In the genomic region with DNA sequence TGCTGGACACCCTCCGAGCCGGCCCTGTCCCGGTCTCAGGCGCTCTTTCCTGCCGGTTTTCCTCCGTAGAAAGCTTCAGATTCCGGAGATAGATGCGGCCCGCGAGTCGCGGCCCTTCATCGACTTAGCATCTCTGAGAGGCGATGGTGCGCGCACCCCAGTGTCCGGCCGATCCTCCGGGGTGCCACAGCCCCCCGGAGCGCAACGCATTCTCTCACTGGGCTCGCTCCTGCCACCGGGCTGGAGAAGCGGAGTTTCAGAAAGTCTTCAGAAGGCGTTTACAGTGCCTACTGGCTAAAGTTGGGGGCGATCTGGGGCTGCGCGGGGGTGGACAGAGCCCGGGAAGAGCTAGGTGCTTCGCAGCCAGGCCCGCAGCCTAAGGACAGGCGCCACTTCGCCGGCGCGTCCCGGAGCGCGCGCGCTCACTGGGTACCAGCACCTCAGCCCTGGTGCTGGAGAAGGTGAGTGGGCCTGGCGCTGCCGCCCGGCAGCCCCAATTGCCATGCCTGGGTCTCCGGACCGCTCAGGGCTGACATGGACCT, we compare ENCODE assay signal across 9 mouse cellular contexts. TPM values are rescaled to one million over a fixed set of nuclear protein-coding genes. Genes with fewer than 3 reads are reported as not detected.
DNase-seq lines count a peak whose midpoint lies in the region; ATAC-seq and TF ChIP-seq lines count a peak whose summit lies in the region.
"Had no signal": no experiment of that assay in that cellular context is flagged by ENCODE, and none has a peak within 500 bp of the region (broad histone marks: within the 10 kb centered on the region; RNA-seq: fewer than 3 reads in every experiment).

No protein-coding gene starts in this region.

- H3K27me3 ChIP-seq in heart, embryonic 16.5 days (ENCODE audit: control insufficient read depth, insufficient read depth, low read length), result peaks cover 75% of the 10 kb centered on the region
- peaks cover 70% of the 10 kb centered on the region for H3K27me3 ChIP-seq in embryonic facial prominence, embryonic 12.5 days
- peaks cover 86% of the 10 kb centered on the region for H3K27me3 ChIP-seq in limb, embryonic 13.5 days

- H3K4me2 ChIP-seq in heart, embryonic 16.5 days (ENCODE audit: low read depth, low read length), result peak overlapping the region; percentile 70
- H3K4me2 ChIP-seq in embryonic facial prominence, embryonic 12.5 days (replicated peaks), result peak overlapping the region; percentile 100
- peak overlapping the region; percentile 99 for H3K4me2 ChIP-seq in limb, embryonic 13.5 days (replicated peaks)

- no peak for ATAC-seq in heart, embryonic 16.5 days (replicated peaks; ENCODE audit: extremely low read depth, insufficient read depth, low FRiP score)
- no peak for ATAC-seq in embryonic facial prominence, embryonic 12.5 days (ENCODE audit: insufficient number of reproducible peaks, insufficient read depth, low FRiP score, low TSS enrichment)
- no peak for ATAC-seq in limb, embryonic 13.5 days (ENCODE audit: low FRiP score, low read depth)
- ATAC-seq: Patski had no signal

- peaks cover 3% of the 10 kb centered on the region for H3K4me1 ChIP-seq in heart, embryonic 16.5 days (ENCODE audit: control insufficient read depth, insufficient read depth, low read length)
- 0 out of 4 replicates have a peak, but pooled peaks cover 0 to 2% of the 10 kb centered on the region in 2 experiments for H3K4me1 ChIP-seq in ES-E14 (ENCODE audit: control insufficient read depth in 2 of 2, insufficient read depth in 2 of 2, low read length in 2 of 2, poor library complexity in 1 of 2)
- H3K4me1 ChIP-seq in embryonic facial prominence, embryonic 12.5 days, result peaks cover 12% of the 10 kb centered on the region
- H3K4me1 ChIP-seq in limb, embryonic 13.5 days, result peaks cover 20% of the 10 kb centered on the region

- H3K9ac ChIP-seq in heart, embryonic 16.5 days (ENCODE audit: low read length), result no peak overlapping the region
- H3K9ac ChIP-seq in ES-E14 (ENCODE audit: insufficient read depth, low read depth, low read length, poor library complexity, severe bottlenecking), result no peak overlapping the region
- no peak overlapping the region for H3K9ac ChIP-seq in embryonic facial prominence, embryonic 12.5 days
- peak overlapping the region; percentile 65; the same call in 1 of the 2 replicates for H3K9ac ChIP-seq in limb, embryonic 13.5 days

- no peak for DNase-seq in heart, postnatal 10 days
- no peak for DNase-seq in ES-E14 (ENCODE audit: low read depth, low spot score)
- DNase-seq in adrenal gland, postnatal 4 days (ENCODE audit: low spot score in 2 of 2), result no peak
- no peak for DNase-seq in ovary, postnatal 10 days (ENCODE audit: low spot score)
- DNase-seq in spleen, adult 18-20 months, result no peak

- in situ Hi-C loops in ES-E14 (cut with MboI; ENCODE audit: low sequenced_read_pairs in 2 of 2, unreplicated experiment in 2 of 2), result no loop called here

- no peaks in the 10 kb centered on the region for H3K9me3 ChIP-seq in heart, embryonic 16.5 days (replicated peaks; ENCODE audit: control insufficient read depth, low read length)
- no peaks in the 10 kb centered on the region for H3K9me3 ChIP-seq in ES-E14 (ENCODE audit: control insufficient read depth, insufficient read depth, low read depth, low read length)
- H3K9me3 ChIP-seq in embryonic facial prominence, embryonic 12.5 days, result no peaks in the 10 kb centered on the region
- H3K9me3 ChIP-seq in limb, embryonic 13.5 days, result no peaks in the 10 kb centered on the region

- no peaks in the 10 kb centered on the region for H3K36me3 ChIP-seq in heart, embryonic 16.5 days (ENCODE audit: control insufficient read depth, insufficient read depth)
- H3K36me3 ChIP-seq in ES-E14 (ENCODE audit: control insufficient read depth, insufficient read depth, low read length, poor library complexity, severe bottlenecking), result no peaks in the 10 kb centered on the region
- no peaks in the 10 kb centered on the region for H3K36me3 ChIP-seq in embryonic facial prominence, embryonic 12.5 days
- no peaks in the 10 kb centered on the region for H3K36me3 ChIP-seq in limb, embryonic 13.5 days

- 1% methylated on average over 47 of the region's 47 CpGs for WGBS in heart, embryonic 16.5 days
- WGBS in embryonic facial prominence, embryonic 12.5 days, result under 1% methylated on average over 47 of the region's 47 CpGs
- WGBS in limb, embryonic 13.5 days, result under 1% methylated on average over 47 of the region's 47 CpGs

- peak overlapping the region; percentile 47 for H3K4me3 ChIP-seq in heart, embryonic 16.5 days (ENCODE audit: low read length)
- H3K4me3 ChIP-seq in ES-E14 (ENCODE audit: insufficient read depth in 1 of 2, low read depth in 1 of 2, low read length in 2 of 2, poor library complexity in 1 of 2, severe bottlenecking in 1 of 2), result peak overlapping the region; percentile 68; a peak in 3 of 4 replicates
- peak overlapping the region; percentile 62 for H3K4me3 ChIP-seq in embryonic facial prominence, embryonic 12.5 days
- peak overlapping the region; percentile 59 for H3K4me3 ChIP-seq in limb, embryonic 13.5 days

- intact Hi-C loops in heart, postnatal 10 days (cut with DNase I), result no loop called here

- no peak overlapping the region for H3K27ac ChIP-seq in heart, embryonic 16.5 days (ENCODE audit: low read length)
- H3K27ac ChIP-seq in ES-E14 (ENCODE audit: insufficient read depth, low read depth, low read length, poor library complexity, severe bottlenecking), result no peak overlapping the region
- H3K27ac ChIP-seq in embryonic facial prominence, embryonic 12.5 days, result no peak overlapping the region
- no peak overlapping the region for H3K27ac ChIP-seq in limb, embryonic 13.5 days

TF ChIP-seq in ES-E14, 5 proteins besides CTCF, POLR2A, EP300 and RAD21:
- TF ChIP-seq MAFK (IDR thresholded peaks at IDR 0.05; ENCODE audit: insufficient read depth, low read depth, low read length), result no peak
- TF ChIP-seq ZNF384 (IDR thresholded peaks at IDR 0.05; ENCODE audit: low read depth, low read length), result no peak
- no peak for TF ChIP-seq ZC3H11A (IDR thresholded peaks at IDR 0.05; ENCODE audit: borderline replicate concordance, low read depth, low read length)
- TF ChIP-seq HCFC1 (IDR thresholded peaks at IDR 0.05; ENCODE audit: borderline replicate concordance, insufficient read depth, low read length), result no peak
- TF ChIP-seq CHD2 (IDR thresholded peaks at IDR 0.05; ENCODE audit: low read depth, low read length), result no peak

RNA-seq across cellular contexts. Expression of a gene that starts 0.9 kb away (rescaled TPM):
- polyA plus RNA-seq in heart, embryonic 16.5 days (2015; fragmentation: Nextera tagmentation; extraction: Ambion mirVana), result not detected in 2 replicates
- total RNA-seq in heart, postnatal 10 days (2021), result not detected
- 0.09 and 0.11 TPM in 2 replicates for total RNA-seq in ES-E14 (2012; rRNA removed)
- polyA plus RNA-seq in embryonic facial prominence, embryonic 12.5 days (2016; fragmentation: Nextera tagmentation; extraction: Ambion mirVana), result 0.36 and 0.47 TPM in 2 replicates
- polyA plus RNA-seq in limb, embryonic 13.5 days (2015; fragmentation: Nextera tagmentation; extraction: Ambion mirVana), result 0.09 and 0.29 TPM in 2 replicates
- under 1 TPM in 1 of 2 experiments, not detected in 1; 0.34 TPM for total RNA-seq in adrenal gland, postnatal 4 days (2021)
- polyA plus RNA-seq: Patski had no signal

RNA-seq across cellular contexts. Expression of a gene that starts 52.6 kb away (rescaled TPM):
- not detected in 2 replicates for polyA plus RNA-seq in heart, embryonic 16.5 days (2015; fragmentation: Nextera tagmentation; extraction: Ambion mirVana)
- total RNA-seq in heart, postnatal 10 days (2021), result not detected
- total RNA-seq in ES-E14 (2012; rRNA removed), result not detected in 2 replicates
- polyA plus RNA-seq in embryonic facial prominence, embryonic 12.5 days (2016; fragmentation: Nextera tagmentation; extraction: Ambion mirVana), result not detected in 2 replicates
- polyA plus RNA-seq in limb, embryonic 13.5 days (2015; fragmentation: Nextera tagmentation; extraction: Ambion mirVana), result not detected in 2 replicates
- total RNA-seq in adrenal gland, postnatal 4 days (2021), result not detected
- polyA plus RNA-seq: Patski had no signal
